Mouse (Mus musculus) telencephalon, adult 2 months (tissue): ENCODE data around the gene Pih1h3b.

Source experiments
- DNase-seq: peaks from one replicate; pipeline ENCODE4 v3.0.0-alpha.2; 2011; ENCODE audit warnings: low read depth, low spot score

Gene Pih1h3b

DNA sequence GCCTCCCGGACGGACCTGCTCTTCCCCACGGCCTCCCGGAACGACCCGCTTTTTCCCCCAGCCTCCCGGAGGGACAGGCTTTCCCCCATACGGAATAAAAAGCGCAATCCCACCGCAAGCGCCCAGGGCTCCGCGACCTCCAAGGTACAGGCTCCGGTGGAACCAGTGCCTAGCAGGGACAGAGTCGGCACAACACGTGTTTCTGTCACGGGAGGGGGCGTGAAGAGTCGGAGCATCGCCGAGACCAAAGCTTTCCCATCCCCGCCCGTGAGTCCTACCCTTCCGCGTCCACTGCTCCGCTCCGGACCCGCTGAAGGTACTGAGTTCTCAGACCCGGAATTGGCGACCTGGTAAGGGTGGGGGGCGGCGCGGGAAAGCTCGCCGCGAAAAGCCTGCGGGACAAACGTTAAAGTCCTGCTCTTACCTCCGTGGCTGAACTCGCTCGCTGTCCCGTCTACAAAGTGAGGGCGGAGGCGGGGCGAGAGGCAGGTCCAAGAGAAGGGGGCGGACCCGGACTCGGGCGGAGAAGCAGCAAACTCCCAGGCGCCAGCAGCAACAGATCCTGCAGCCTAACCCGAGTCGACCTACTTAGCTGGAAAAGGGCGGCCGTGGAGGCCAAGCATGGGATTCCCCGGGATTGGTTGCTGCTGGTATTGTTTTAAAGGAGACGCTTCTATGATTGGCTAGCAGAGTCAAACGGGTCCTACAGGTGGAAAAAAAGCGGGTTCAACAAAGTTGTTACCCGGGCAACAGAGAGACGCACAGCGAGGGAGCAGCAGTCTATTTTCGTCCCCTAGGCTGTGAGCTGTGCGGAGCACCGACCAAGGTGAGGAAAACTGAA is at the start of gene Pih1h3b, which contains the start of gene Nup62cl:
Gene Pih1h3b, plus strand, starts transcription at position 745 of the 841 bp plus-strand sequence.
Gene Nup62cl, minus strand, starts transcription at position 578 of the 841 bp plus-strand sequence.
- DNase-seq = no peak

DNA sequence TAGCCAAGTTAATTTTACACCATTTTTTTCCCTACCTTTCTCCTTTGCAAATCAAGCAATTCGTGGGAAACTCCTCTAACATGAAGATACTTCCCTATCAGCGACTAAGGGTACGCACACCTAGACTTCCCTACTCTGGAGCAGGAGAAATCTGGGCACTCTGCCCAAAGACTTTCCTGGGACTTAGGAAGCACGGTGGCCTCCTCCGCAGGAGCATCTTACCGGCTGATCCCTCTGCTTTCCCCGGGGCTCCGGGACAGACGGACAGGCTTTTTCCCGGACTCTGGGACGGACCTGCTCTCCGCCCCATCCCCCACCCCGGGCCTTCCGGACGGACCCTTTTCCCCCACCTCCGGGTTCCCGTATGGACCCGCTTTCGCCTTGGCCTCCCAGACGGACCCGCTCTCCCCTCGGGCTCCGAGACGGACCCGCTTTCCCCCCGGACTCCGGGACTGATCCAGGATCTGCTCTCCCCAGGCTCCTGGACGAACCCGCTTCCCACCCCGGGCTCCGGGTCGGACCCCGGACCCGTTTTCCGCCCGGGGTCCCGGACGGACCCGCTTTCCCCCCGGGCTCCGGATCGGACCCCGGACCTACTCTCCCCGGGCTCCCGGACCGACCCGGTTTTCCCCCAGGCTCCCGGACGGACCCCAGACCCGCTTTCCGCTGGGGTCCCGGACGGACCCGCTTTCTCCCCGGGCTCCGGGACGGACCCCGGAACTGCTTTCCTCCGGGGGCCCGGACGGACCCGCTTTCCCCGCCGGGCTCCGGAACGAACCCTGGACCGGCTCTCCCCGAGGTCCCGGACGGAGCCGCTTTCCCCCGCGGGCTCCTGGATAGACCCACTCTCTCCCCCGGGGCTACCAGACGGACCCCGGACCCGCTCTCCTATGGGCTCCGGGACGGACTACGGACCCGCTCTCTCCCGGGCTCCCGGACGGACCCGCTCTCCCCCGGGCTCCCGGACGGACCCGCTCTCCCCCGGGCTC is 1.5 kb upstream of the Pih1h3b start:
- DNase-seq = no peak

DNA sequence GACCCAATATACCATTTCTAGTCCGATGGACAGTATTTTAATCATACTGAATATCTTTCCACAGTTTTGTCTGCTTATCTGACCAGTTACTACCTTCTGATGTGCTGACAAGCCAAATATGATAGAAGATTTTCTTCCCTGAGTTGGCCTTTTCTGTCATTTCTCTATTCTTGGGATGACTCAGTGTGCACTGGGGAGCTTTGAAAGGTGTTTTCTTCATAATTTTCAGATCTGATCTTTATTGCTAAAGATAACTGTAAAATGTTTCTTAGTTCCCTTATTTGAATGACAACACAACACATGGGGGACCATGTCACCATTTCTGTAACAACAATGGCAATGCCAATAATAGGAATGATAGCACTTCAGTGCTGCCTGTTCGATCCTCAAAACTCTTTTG is 19.9 kb downstream of the Pih1h3b start:
- DNase-seq = no peak

DNA sequence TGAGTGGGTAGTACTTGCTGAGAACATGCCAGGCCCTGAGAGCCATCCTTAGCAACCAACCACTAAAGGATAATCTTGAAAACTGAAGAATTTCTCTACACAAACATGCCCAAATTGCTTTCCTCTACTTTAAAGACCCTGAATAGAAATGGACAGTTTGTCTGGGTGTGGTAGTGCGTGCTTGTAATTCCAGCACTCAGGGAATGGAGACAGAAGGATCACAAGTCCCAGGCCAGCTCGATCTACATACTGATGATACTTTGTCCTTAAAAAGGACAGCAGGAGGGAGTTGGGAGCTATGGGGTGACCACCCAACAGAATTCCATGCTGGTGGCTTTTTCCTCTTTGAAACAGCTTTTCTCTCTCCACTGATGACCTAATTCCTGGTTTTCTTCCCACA is 31.4 kb downstream of the Pih1h3b start:
- DNase-seq = no peak
